Mouse (Mus musculus) central nervous system, embryonic 14 days (tissue): ENCODE measurements around the gene Prss37. TPM values are rescaled to one million over a fixed set of nuclear protein-coding genes. Genes with fewer than 3 reads are reported as not detected.

Experiments
- polyA plus RNA-seq: library from polyadenylated mRNA; depleted of rRNA; stranded (reverse); fragments of >200 nt; gene quantifications from 2 replicates; pipeline ENCODE4 v1.2.3, GENCODE M21; 2012; rRNA removed

Prss37 gene
- 0.14 TPM in 1 of 2 replicates, not detected in the other for polyA plus RNA-seq

DNA sequence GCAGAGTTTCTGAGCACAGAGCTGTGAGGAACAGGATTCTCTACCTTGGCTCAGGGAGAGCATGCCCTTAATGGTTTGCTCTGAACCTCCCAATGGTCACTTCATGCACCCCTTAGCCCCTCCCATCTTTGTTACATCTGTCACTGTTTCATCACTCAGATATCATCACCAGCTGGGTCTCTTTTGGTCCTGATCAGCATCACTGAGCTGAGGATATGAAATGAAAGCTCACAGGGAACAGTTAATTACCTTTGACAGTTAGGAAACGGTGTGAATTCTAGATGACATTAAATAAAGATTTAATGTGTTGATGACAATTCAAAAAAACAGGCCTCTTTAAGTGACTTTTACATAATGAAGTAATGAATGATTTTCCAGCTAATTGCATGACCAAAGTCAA lies at the start of gene Prss37:
Gene Prss37 (minus strand): TSS at position 101 of the 400 bp plus-strand sequence.

DNA sequence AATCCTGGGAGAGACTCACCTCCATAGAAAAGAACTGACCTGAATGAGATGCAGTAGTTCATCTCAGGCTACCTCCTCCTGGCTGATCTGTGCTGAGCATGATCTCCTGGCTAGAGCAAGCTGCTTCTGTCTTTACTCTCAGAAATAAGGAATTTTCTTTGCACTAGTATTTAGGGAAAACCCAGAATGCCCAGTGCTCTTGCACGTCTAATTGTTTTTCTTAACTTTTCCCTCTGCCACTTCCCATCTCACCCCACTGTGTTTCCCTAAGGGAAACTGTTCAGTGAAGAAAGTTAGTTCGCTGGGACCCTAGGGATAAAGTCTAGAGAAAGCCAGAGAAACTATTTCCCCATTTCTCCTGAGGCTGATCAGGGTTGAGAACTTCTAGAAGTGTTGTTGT lies 35.6 kb upstream of the Prss37 start, which contains the start of gene Olfr461:
Gene Olfr461 (minus strand): TSS at position 101 of the 400 bp plus-strand sequence.

DNA sequence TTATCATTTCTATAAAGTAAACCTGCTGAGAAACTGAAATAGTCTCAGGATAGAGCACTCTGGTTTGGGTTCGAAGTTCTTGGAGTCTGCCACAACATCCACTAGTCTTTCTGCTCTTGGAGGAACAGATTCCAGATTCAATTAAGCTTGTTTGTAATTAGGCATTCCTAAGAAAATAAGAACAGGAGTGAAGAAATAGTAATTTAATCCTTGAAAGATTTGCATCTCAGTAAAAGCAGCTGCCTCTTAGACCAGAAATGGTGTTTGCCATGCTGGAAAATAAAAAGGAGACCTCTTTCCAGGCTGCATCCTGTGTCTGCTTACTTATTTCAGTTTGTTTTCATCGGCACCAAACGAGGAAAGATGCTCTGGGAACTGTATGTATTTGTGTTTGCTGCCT lies 26.1 kb downstream of the Prss37 start, which contains the start of gene Tas2r108:
Gene Tas2r108 (plus strand): TSS at position 301 of the 400 bp plus-strand sequence.

DNA sequence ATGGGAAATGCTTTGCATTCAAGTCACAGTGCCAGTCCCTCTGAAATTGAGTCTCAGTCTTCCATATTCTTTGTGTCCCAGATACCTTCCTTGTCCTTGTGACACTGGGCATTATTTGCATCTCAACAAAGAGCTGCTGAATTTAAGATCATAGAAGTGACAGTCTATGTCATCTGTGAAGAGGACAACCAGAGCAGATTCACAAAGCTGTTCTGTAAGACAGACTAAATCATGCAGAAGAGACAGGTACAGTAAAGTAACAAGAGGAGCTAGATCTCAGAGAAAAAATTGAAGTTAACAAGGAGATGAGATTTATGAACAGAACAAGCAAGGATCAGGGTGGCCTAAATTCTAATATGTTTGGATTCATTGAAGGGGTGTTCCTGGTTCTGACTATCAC lies 28.4 kb downstream of the Prss37 start, which contains the start of gene Tas2r137:
Gene Tas2r137 (plus strand): TSS at position 301 of the 400 bp plus-strand sequence.

DNA sequence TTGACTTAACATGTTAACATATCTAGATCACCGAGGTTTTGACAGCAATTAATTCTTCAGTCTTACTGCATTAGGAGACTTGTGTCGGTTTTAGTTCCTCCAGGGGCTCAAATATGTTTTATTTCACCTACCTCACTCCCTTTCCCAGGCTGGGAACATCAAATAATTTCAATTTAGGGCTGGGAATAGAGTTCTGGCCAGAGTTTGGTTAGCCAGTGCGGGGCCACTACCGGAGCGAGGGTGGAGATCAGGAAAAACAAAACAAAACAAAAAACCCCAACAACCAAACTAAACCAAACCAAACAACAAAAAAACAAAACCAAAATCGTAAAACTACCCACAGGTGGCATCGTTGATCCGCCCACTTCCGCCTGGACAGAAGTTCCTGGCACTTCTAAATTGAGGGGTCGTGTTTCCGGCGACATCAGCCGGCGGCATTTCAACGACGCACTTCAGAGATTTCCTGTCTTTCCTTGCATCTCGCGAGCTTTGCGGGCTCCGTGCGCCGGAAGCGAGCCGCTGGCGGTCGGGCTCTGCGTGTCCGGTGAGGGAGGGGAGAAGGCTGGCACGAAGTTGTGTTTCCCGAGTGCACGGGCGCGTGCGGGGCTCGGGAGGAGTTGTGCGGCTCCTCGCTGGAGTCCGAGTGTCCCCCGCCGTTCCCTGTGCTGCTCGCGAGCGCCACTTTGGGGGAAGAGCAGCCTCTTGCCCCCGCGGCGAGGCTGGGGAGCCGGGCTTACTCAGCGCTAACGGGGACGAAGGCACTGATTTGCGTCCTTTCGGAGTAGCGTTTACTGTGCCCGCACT lies 48.2 kb downstream of the Prss37 start, which contains the start of gene Ssbp1:
Gene Ssbp1 (plus strand): TSS at position 437 of the 804 bp plus-strand sequence.

Other genes with a start within 250 kb of the Prss37 start
- gene Agk, start 194.3 kb downstream of the Prss37 start, polyA plus RNA-seq: 34.5 and 35.1 TPM in 2 replicates
- 18.8 and 28.8 TPM in 2 replicates for gene E330009J07Rik, start 83.4 kb downstream of the Prss37 start, polyA plus RNA-seq
- gene Wee2, start 80.4 kb downstream of the Prss37 start, polyA plus RNA-seq: 0.11 and 0.13 TPM in 2 replicates
- gene Ssbp1, start 48.2 kb downstream of the Prss37 start, polyA plus RNA-seq: 100 and 110 TPM in 2 replicates
- 0.20 and 0.33 TPM in 2 replicates for gene Tas2r137, start 28.3 kb downstream of the Prss37 start, polyA plus RNA-seq
- gene Tas2r108, start 26.0 kb downstream of the Prss37 start, polyA plus RNA-seq: 0.44 and 0.63 TPM in 2 replicates
- gene Olfr461, start 35.5 kb upstream of the Prss37 start, polyA plus RNA-seq: not detected in 2 replicates
- 0.16 and 0.18 TPM in 2 replicates for gene Olfr460, start 50.0 kb upstream of the Prss37 start, polyA plus RNA-seq
- gene Clec5a, start 66.3 kb upstream of the Prss37 start, polyA plus RNA-seq: 0.84 and 0.91 TPM in 2 replicates
- not detected in 2 replicates for gene Tas2r138, start 93.8 kb upstream of the Prss37 start, polyA plus RNA-seq
- gene Mgam, start 109.3 kb upstream of the Prss37 start, polyA plus RNA-seq: 0.05 and 0.10 TPM in 2 replicates